Comparison of ENCODE assay signal across 12 mouse cellular contexts in genomic region chr17:56550784-56551475, GRCm38 (mm10). TPM values are rescaled to one million over a fixed set of nuclear protein-coding genes. Genes with fewer than 3 reads are reported as not detected.
DNase-seq lines count a peak whose midpoint lies in the region; ATAC-seq and TF ChIP-seq lines count a peak whose summit lies in the region.
"Had no signal": no experiment of that assay in that cellular context is flagged by ENCODE, and none has a peak within 500 bp of the region (broad histone marks: within the 10 kb centered on the region; RNA-seq: fewer than 3 reads in every experiment).

No protein-coding gene starts in this region.

- H3K27me3 ChIP-seq in forebrain, embryonic 14.5 days (replicated peaks; ENCODE audit: control insufficient read depth, insufficient read depth, low read length) = no peaks in the 10 kb centered on the region
- H3K27me3 ChIP-seq in hindbrain, embryonic 16.5 days (replicated peaks; ENCODE audit: control insufficient read depth, insufficient read depth, low read length) = no peaks in the 10 kb centered on the region
- no peaks in the 10 kb centered on the region for H3K27me3 ChIP-seq in neural tube, embryonic 15.5 days (replicated peaks)
- no peaks in the 10 kb centered on the region for H3K27me3 ChIP-seq in kidney, adult 2 months (replicated peaks; ENCODE audit: control insufficient read depth, insufficient read depth, low read length)

- H3K4me1 ChIP-seq in forebrain, embryonic 14.5 days (ENCODE audit: control insufficient read depth, insufficient read depth, low read length) = peaks cover 41% of the 10 kb centered on the region
- peaks cover 26% of the 10 kb centered on the region for H3K4me1 ChIP-seq in hindbrain, embryonic 16.5 days (ENCODE audit: control insufficient read depth, insufficient read depth, low read depth, low read length)
- peaks cover 33% of the 10 kb centered on the region for H3K4me1 ChIP-seq in neural tube, embryonic 15.5 days
- no peaks in the 10 kb centered on the region for H3K4me1 ChIP-seq in kidney, adult 2 months (ENCODE audit: control insufficient read depth, insufficient read depth, low read length)

- no peak for TF ChIP-seq CTCF in kidney, adult 2 months (conservative IDR thresholded peaks at IDR 0.05; ENCODE audit: insufficient read depth, insufficient read length, low read depth, low read length)

- peak overlapping the region; percentile 97 for H3K27ac ChIP-seq in forebrain, embryonic 14.5 days (ENCODE audit: low read depth, low read length)
- H3K27ac ChIP-seq in hindbrain, embryonic 16.5 days (ENCODE audit: low read depth, low read length) = peak overlapping the region; percentile 45
- H3K27ac ChIP-seq in neural tube, embryonic 15.5 days (replicated peaks) = peak overlapping the region; percentile 82
- H3K27ac ChIP-seq in kidney, adult 2 months (ENCODE audit: insufficient read depth, low read depth, low read length) = no peak overlapping the region

- H3K4me3 ChIP-seq in forebrain, embryonic 14.5 days (ENCODE audit: low read depth, low read length) = no peak overlapping the region
- no peak overlapping the region for H3K4me3 ChIP-seq in hindbrain, embryonic 16.5 days (ENCODE audit: low read length)
- no peak overlapping the region for H3K4me3 ChIP-seq in neural tube, embryonic 15.5 days (replicated peaks)
- no peak overlapping the region for H3K4me3 ChIP-seq in kidney, adult 2 months (ENCODE audit: insufficient read depth, low read depth, low read length)
- H3K4me3 ChIP-seq: heart, embryonic 12.5 days had no signal

- no peak for ATAC-seq in forebrain, embryonic 14.5 days
- ATAC-seq in hindbrain, embryonic 16.5 days = no peak
- no peak for ATAC-seq in neural tube, embryonic 15.5 days (ENCODE audit: low FRiP score)

- no peak overlapping the region for H3K4me2 ChIP-seq in forebrain, embryonic 14.5 days (ENCODE audit: low read length)
- H3K4me2 ChIP-seq in hindbrain, embryonic 16.5 days (ENCODE audit: low read length) = no peak overlapping the region
- no peak overlapping the region for H3K4me2 ChIP-seq in neural tube, embryonic 15.5 days
- H3K4me2 ChIP-seq: heart, embryonic 12.5 days had no signal

- DNase-seq in lung, adult 18-20 months = peak; percentile 43 to 58
- DNase-seq in lung, postnatal 14 days = no peak
- no peak for DNase-seq in forebrain, embryonic 14.5 days (ENCODE audit: low spot score)
- DNase-seq in kidney, adult 2 months = no peak
- no peak for DNase-seq in gastrocnemius, adult 18-20 months (ENCODE audit: low spot score)
- DNase-seq: left cerebral cortex, postnatal 4 days had no signal

- no peaks in the 10 kb centered on the region for H3K9me3 ChIP-seq in forebrain, embryonic 14.5 days (replicated peaks; ENCODE audit: control insufficient read depth, low read length)
- H3K9me3 ChIP-seq in hindbrain, embryonic 16.5 days (ENCODE audit: control insufficient read depth, low read length) = no peaks in the 10 kb centered on the region
- no peaks in the 10 kb centered on the region for H3K9me3 ChIP-seq in neural tube, embryonic 15.5 days (replicated peaks)
- H3K9me3 ChIP-seq: heart, embryonic 12.5 days had no signal

- no peaks in the 10 kb centered on the region for H3K36me3 ChIP-seq in forebrain, embryonic 14.5 days (ENCODE audit: control insufficient read depth, insufficient read depth, low read length)
- no peaks in the 10 kb centered on the region for H3K36me3 ChIP-seq in hindbrain, embryonic 16.5 days (ENCODE audit: control insufficient read depth, insufficient read depth, low read length)
- no peaks in the 10 kb centered on the region for H3K36me3 ChIP-seq in neural tube, embryonic 15.5 days
- H3K36me3 ChIP-seq in kidney, adult 2 months (ENCODE audit: control insufficient read depth, insufficient read depth, low read length) = no peaks in the 10 kb centered on the region
- H3K36me3 ChIP-seq: heart, embryonic 12.5 days had no signal

- H3K9ac ChIP-seq in forebrain, embryonic 14.5 days (ENCODE audit: low read length) = peak overlapping the region; percentile 17; the same call in 1 of the 2 replicates
- H3K9ac ChIP-seq in hindbrain, embryonic 16.5 days (ENCODE audit: low read depth, low read length) = no peak overlapping the region
- H3K9ac ChIP-seq in neural tube, embryonic 15.5 days (replicated peaks) = no peak overlapping the region
- H3K9ac ChIP-seq: heart, embryonic 12.5 days had no signal

- no peak for TF ChIP-seq POLR2A in kidney, adult 2 months (IDR thresholded peaks at IDR 0.05; ENCODE audit: low read depth, low read length)

- WGBS in forebrain, embryonic 14.5 days = 73% methylated on average over 12 of the region's 12 CpGs
- WGBS in hindbrain, embryonic 16.5 days = 70% methylated on average over 12 of the region's 12 CpGs
- WGBS in neural tube, embryonic 15.5 days = 76% methylated on average over 12 of the region's 12 CpGs
- 70% methylated on average over 12 of the region's 12 CpGs for WGBS in kidney, adult 2 months

RNA-seq across cellular contexts. Expression of gene Gm20219, which starts 3.3 kb away (rescaled TPM):
- polyA plus RNA-seq in forebrain, embryonic 14.5 days (2014; fragmentation: Nextera tagmentation; extraction: Ambion mirVana) = 0.36 and 0.57 TPM in 2 replicates
- polyA plus RNA-seq in hindbrain, embryonic 16.5 days (2015; fragmentation: Nextera tagmentation; extraction: Ambion mirVana) = 0.95 and 1.1 TPM in 2 replicates
- polyA plus RNA-seq in neural tube, embryonic 15.5 days (2015; fragmentation: Nextera tagmentation; extraction: Ambion mirVana) = 0.95 and 1.4 TPM in 2 replicates
- 1.7 and 2.1 TPM in 2 replicates for polyA plus RNA-seq in kidney, adult 2 months (2012; rRNA removed)
- total RNA-seq in gastrocnemius, adult 18-20 months (2021) = under 1 TPM; 0.28 to 0.84 TPM

RNA-seq across cellular contexts. Expression of gene Safb2, which starts 33.5 kb away (rescaled TPM):
- 28.7 and 36.7 TPM in 2 replicates for polyA plus RNA-seq in forebrain, embryonic 14.5 days (2014; fragmentation: Nextera tagmentation; extraction: Ambion mirVana)
- 56.7 and 66.1 TPM in 2 replicates for polyA plus RNA-seq in hindbrain, embryonic 16.5 days (2015; fragmentation: Nextera tagmentation; extraction: Ambion mirVana)
- 73.4 and 76.5 TPM in 2 replicates for polyA plus RNA-seq in neural tube, embryonic 15.5 days (2015; fragmentation: Nextera tagmentation; extraction: Ambion mirVana)
- 68.4 and 77.1 TPM in 2 replicates for polyA plus RNA-seq in kidney, adult 2 months (2012; rRNA removed)
- total RNA-seq in gastrocnemius, adult 18-20 months (2021) = 10 to 100 TPM; 28.5 to 30.1 TPM

RNA-seq across cellular contexts. Expression of gene Safb, which starts 33.7 kb away (rescaled TPM):
- polyA plus RNA-seq in forebrain, embryonic 14.5 days (2014; fragmentation: Nextera tagmentation; extraction: Ambion mirVana) = 57.9 and 83.5 TPM in 2 replicates
- polyA plus RNA-seq in hindbrain, embryonic 16.5 days (2015; fragmentation: Nextera tagmentation; extraction: Ambion mirVana) = 95.5 and 109 TPM in 2 replicates
- 95.9 and 103 TPM in 2 replicates for polyA plus RNA-seq in neural tube, embryonic 15.5 days (2015; fragmentation: Nextera tagmentation; extraction: Ambion mirVana)
- polyA plus RNA-seq in kidney, adult 2 months (2012; rRNA removed) = 67.6 and 87.0 TPM in 2 replicates
- 10 to 100 TPM; 39.2 to 49.7 TPM for total RNA-seq in gastrocnemius, adult 18-20 months (2021)

RNA-seq across cellular contexts. Expression of gene Znrf4, which starts 38.7 kb away (rescaled TPM):
- polyA plus RNA-seq in forebrain, embryonic 14.5 days (2014; fragmentation: Nextera tagmentation; extraction: Ambion mirVana) = 0.14 TPM in 1 of 2 replicates, not detected in the other
- not detected in 2 replicates for polyA plus RNA-seq in hindbrain, embryonic 16.5 days (2015; fragmentation: Nextera tagmentation; extraction: Ambion mirVana)
- not detected in 2 replicates for polyA plus RNA-seq in neural tube, embryonic 15.5 days (2015; fragmentation: Nextera tagmentation; extraction: Ambion mirVana)
- 0.17 and 0.52 TPM in 2 replicates for polyA plus RNA-seq in kidney, adult 2 months (2012; rRNA removed)
- total RNA-seq in gastrocnemius, adult 18-20 months (2021) = not detected
- total RNA-seq: left cerebral cortex, postnatal 4 days; megakaryocyte progenitor cell, adult 5-6 weeks; MEL had no signal
- polyA plus RNA-seq: heart, embryonic 12.5 days; kidney, embryonic 16.5 days had no signal

RNA-seq across cellular contexts. Expression of gene 2410015M20Rik, which starts 58.6 kb away (rescaled TPM):
- 192 and 251 TPM in 2 replicates for polyA plus RNA-seq in forebrain, embryonic 14.5 days (2014; fragmentation: Nextera tagmentation; extraction: Ambion mirVana)
- 186 and 221 TPM in 2 replicates for polyA plus RNA-seq in hindbrain, embryonic 16.5 days (2015; fragmentation: Nextera tagmentation; extraction: Ambion mirVana)
- 205 and 212 TPM in 2 replicates for polyA plus RNA-seq in neural tube, embryonic 15.5 days (2015; fragmentation: Nextera tagmentation; extraction: Ambion mirVana)
- polyA plus RNA-seq in kidney, adult 2 months (2012; rRNA removed) = 440 and 549 TPM in 2 replicates
- total RNA-seq in gastrocnemius, adult 18-20 months (2021) = 100 to 1,000 TPM; 137 to 141 TPM

Comparison
In these comparisons a context has a peak if more than half of its experiments do, and no peak if none do; other contexts are left out.
1. DNase-seq: peak in lung, adult 18-20 months (2 of 2); none in lung, postnatal 14 days (single experiment), forebrain, embryonic 14.5 days (single experiment), kidney, adult 2 months (single experiment) and gastrocnemius, adult 18-20 months (single experiment).